Mouse (Mus musculus) midbrain, embryonic 13.5 days (tissue): ENCODE results near the gene Ncs1. TPM values are rescaled to one million over a fixed set of nuclear protein-coding genes. Genes with fewer than 3 reads are reported as not detected.

Experiments used
- ATAC-seq: fragments of 200-750 bp; cut with Nextera tagmentation; 2 replicates; pipeline ENCODE4 v1.8.0; 2017; ENCODE audit warnings: mild to moderate bottlenecking, moderate TSS enrichment, moderate library complexity
- H3K27ac ChIP-seq: fragments of 300-500 bp; sonication (generic); 2 replicates; pipeline ENCODE4 v1.5.1; 2015; ENCODE audit warnings: inconsistent platforms, mild to moderate bottlenecking, moderate library complexity
- H3K27me3 ChIP-seq: fragments of 300-500 bp; sonication (generic); 2 replicates; pipeline ENCODE4 v1.6.1; 2015; ENCODE audit warnings: mild to moderate bottlenecking, inconsistent platforms
- H3K36me3 ChIP-seq: fragments of 300-500 bp; sonication (generic); 2 replicates; pipeline ENCODE4 v1.6.1; 2015; ENCODE audit warnings: mild to moderate bottlenecking, inconsistent platforms
- H3K4me1 ChIP-seq: fragments of 300-500 bp; sonication (generic); replicated peaks from 2 replicates; pipeline ENCODE4 v1.6.1; 2015; ENCODE audit warnings: inconsistent platforms
- H3K4me2 ChIP-seq: fragments of 300-500 bp; sonication (generic); replicated peaks from 2 replicates; pipeline ENCODE4 v1.6.1; 2015; ENCODE audit warnings: moderate library complexity, mild to moderate bottlenecking, inconsistent platforms
- H3K4me3 ChIP-seq: fragments of 300-500 bp; sonication (generic); replicated peaks from 2 replicates; pipeline ENCODE4 v1.5.1; 2015; ENCODE audit warnings: mild to moderate bottlenecking, inconsistent platforms
- H3K9ac ChIP-seq: fragments of 300-500 bp; sonication (generic); replicated peaks from 2 replicates; pipeline ENCODE4 v1.6.1; 2015; ENCODE audit warnings: mild to moderate bottlenecking, inconsistent platforms
- H3K9me3 ChIP-seq: fragments of 300-500 bp; sonication (generic); 2 replicates; pipeline ENCODE4 v1.6.1; 2016; ENCODE audit warnings: mild to moderate bottlenecking, inconsistent platforms
- WGBS: fragments of 180-500 bp; shearing (Covaris S2); methylation state at CpG from one replicate; pipeline ENCODE4 v1.1.7; 2015; 5-methylcytosine and 5-hydroxymethylcytosine counted together
- polyA plus RNA-seq: library from polyadenylated mRNA; unstranded; fragments of >200 nt; fragmentation: Nextera tagmentation; extraction: Ambion mirVana; gene quantifications from 2 replicates; pipeline ENCODE4 v1.2.1, GENCODE M21; 2015

Ncs1 gene
- polyA plus RNA-seq, 1 experiment from 2014 or later, result 116 TPM

DNA sequence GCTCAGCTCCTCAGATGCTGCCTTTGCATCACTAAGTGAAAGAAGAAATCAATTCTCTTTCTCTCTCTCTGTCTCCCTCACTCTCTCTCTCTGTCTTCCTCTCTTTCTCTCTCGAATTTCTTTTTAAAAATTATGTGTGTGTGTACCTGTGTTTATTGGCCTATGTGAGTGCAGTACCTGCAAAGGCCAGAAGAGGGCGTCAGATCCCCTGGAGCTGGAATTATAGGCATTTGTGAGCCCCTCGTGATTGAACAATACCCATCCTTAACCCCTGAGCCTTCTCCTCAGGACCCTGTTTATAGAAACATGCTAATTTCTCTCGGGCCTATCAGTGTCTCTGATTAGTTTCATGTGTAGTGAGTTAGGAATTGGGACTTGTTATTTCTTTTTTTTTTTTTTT is 62.6 kb downstream of the Ncs1 start:
- Histone ChIP-seq H3K4me1 (no peaks in the 10 kb centered on the region), H3K27me3 (peaks cover 24% of the 10 kb centered on the region), H3K36me3 (no peaks in the 10 kb centered on the region), H3K4me3 (no peak overlapping the region), H3K9me3 (no peaks in the 10 kb centered on the region), H3K4me2 (no peak overlapping the region), H3K9ac (no peak overlapping the region), H3K27ac (no peak overlapping the region)
- ATAC-seq, result no peak
- 63% methylated on average over 4 of the region's 4 CpGs for WGBS

- 72% methylated on average over 15 of the region's 15 CpGs for WGBS
- Histone ChIP-seq H3K36me3 (no peaks in the 10 kb centered on the region), H3K4me3 (no peak overlapping the region), H3K9ac (no peak overlapping the region), H3K27ac (no peak overlapping the region), H3K4me2 (no peak overlapping the region), H3K4me1 (peaks cover 8% of the 10 kb centered on the region), H3K27me3 (peaks cover 37% of the 10 kb centered on the region), H3K9me3 (no peaks in the 10 kb centered on the region)
- ATAC-seq, result no peak
Measured at GRCm38 (mm10) chr2:31309549-31309948, 63.9 kb downstream of the Ncs1 start.

DNA sequence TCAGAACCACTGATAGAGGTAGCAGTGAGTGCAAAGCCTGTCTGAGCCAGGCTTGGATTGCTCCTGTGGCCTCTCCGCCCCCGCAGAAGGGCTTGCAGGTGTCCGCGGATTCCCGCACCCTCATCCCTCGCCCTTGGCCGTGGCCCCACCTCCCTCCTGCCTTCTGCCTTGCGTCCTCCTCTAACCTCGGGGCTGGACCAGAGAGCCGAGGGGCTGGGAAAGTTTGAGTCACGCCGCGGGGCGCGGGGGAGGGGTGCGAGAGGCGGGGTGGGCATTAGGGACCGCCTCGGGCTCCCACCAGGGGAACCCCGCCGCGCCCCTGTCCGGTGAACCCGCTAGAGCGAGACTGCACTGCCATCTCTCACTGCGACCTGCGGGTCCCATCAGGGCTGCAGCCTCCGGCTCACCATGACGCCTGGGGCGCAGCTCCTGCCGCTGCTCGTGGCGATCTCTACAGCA is 68.4 kb downstream of the Ncs1 start, which contains the start of gene Hmcn2:
TSS of gene Hmcn2 (plus strand) at position 409 of the 459 bp plus-strand sequence.
- WGBS, result 1% methylated on average over 30 of the region's 33 CpGs
- H3K9ac ChIP-seq, result no peak within 1 kb of the TSS
- no peaks in the 10 kb centered on the region for H3K9me3 ChIP-seq
- no peak for ATAC-seq
- H3K4me3 ChIP-seq, result peak within 1 kb of the TSS; percentile 23
- no peaks in the 10 kb centered on the region for H3K36me3 ChIP-seq
- no peak within 1 kb of the TSS for H3K27ac ChIP-seq
- peaks cover 8% of the 10 kb centered on the region for H3K4me1 ChIP-seq
- peak within 1 kb of the TSS; percentile 42 for H3K4me2 ChIP-seq
- H3K27me3 ChIP-seq, result peaks cover 71% of the 10 kb centered on the region

- Histone ChIP-seq H3K36me3 (no peaks in the 10 kb centered on the region), H3K27ac (no peak overlapping the region), H3K9ac (no peak overlapping the region), H3K4me2 (no peak overlapping the region), H3K9me3 (no peaks in the 10 kb centered on the region), H3K4me1 (peaks cover 8% of the 10 kb centered on the region), H3K27me3 (peaks cover 48% of the 10 kb centered on the region), H3K4me3 (no peak overlapping the region)
- WGBS, result 18% methylated on average over 2 of the region's 2 CpGs
- ATAC-seq, result no peak
Measured at GRCm38 (mm10) chr2:31318162-31318561, 72.5 kb downstream of the Ncs1 start.

DNA sequence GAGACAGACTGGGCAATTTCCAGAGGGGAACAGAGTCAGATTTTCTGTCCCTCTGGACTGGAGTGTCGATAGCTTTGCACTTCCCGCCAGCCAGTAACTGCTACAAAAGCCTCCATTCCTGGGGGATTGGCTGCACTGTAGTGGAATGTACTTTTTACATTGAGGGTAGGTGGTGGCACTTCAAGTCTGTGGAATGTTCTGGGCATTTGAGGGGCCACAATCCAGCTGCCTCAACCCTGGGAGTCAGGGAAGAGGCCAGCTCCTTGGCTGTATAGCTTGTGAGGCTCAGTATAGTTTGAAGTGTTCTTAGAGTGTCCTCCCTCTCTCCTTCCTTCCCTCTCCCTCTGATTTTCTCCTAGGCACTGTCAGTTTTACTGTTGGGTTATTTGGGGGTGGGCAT is 73.6 kb downstream of the Ncs1 start:
- Histone ChIP-seq H3K36me3 (no peaks in the 10 kb centered on the region), H3K4me2 (no peak overlapping the region), H3K27me3 (peaks cover 41% of the 10 kb centered on the region), H3K9me3 (no peaks in the 10 kb centered on the region), H3K4me3 (no peak overlapping the region), H3K9ac (no peak overlapping the region), H3K4me1 (peaks cover 4% of the 10 kb centered on the region; the same call in 1 of the 2 replicates), H3K27ac (no peak overlapping the region)
- whole genome bisulfite sequencing, result 74% methylated on average over 2 of the region's 2 CpGs
- no peak for ATAC-seq

DNA sequence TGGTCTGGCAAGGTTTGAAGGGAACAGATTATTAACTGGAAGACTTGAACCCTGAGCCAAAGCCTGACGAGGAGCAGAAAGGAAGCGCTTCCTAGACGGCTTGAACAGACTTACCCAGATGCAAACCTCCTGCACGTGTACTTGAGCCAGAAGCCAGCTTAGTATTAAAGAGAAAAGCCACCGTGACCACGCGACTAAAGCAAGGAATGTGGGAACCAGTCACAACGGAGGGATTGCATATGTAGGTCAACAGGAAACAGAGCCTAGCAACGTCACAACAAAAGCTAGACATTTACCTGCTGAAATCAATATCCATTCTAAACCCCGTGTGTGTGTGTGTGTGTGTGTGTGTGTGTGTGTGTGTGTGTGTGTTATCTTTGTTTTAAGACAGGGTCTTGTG is 81.6 kb downstream of the Ncs1 start:
- no peak overlapping the region for H3K27ac ChIP-seq
- no peak for ATAC-seq
- H3K4me2 ChIP-seq, result no peak overlapping the region
- H3K9ac ChIP-seq, result no peak overlapping the region
- no peak overlapping the region for H3K4me3 ChIP-seq
- H3K9me3 ChIP-seq, result no peaks in the 10 kb centered on the region
- 0 out of 2 replicates have a peak, but pooled peaks cover 3% of the 10 kb centered on the region for H3K4me1 ChIP-seq
- H3K36me3 ChIP-seq, result no peaks in the 10 kb centered on the region
- 0 out of 2 replicates have a peak, but pooled peaks cover 3% of the 10 kb centered on the region for H3K27me3 ChIP-seq
- 29% methylated on average over 10 of the region's 10 CpGs for WGBS

GRCm38 (mm10) chr2:31337706-31338330 is 92.2 kb downstream of the Ncs1 start:
- no peaks in the 10 kb centered on the region for H3K27me3 ChIP-seq
- H3K27ac ChIP-seq, result no peak overlapping the region
- H3K4me3 ChIP-seq, result no peak overlapping the region
- no peak overlapping the region for H3K9ac ChIP-seq
- 55% methylated on average over 12 of the region's 12 CpGs for WGBS
- H3K4me2 ChIP-seq, result no peak overlapping the region
- no peak for ATAC-seq
- H3K4me1 ChIP-seq, result 0 out of 2 replicates have a peak, but pooled peaks cover 4% of the 10 kb centered on the region
- H3K36me3 ChIP-seq, result no peaks in the 10 kb centered on the region
- H3K9me3 ChIP-seq, result no peaks in the 10 kb centered on the region

GRCm38 (mm10) chr2:31339826-31340225 is 94.2 kb downstream of the Ncs1 start:
- WGBS, result 81% methylated on average over 9 of the region's 9 CpGs
- Histone ChIP-seq H3K4me2 (no peak overlapping the region), H3K4me1 (0 out of 2 replicates have a peak, but pooled peaks cover 4% of the 10 kb centered on the region), H3K9ac (no peak overlapping the region), H3K4me3 (no peak overlapping the region), H3K27me3 (no peaks in the 10 kb centered on the region), H3K27ac (no peak overlapping the region), H3K36me3 (no peaks in the 10 kb centered on the region), H3K9me3 (no peaks in the 10 kb centered on the region)
- ATAC-seq, result no peak

- no peak overlapping the region for H3K27ac ChIP-seq
Measured at GRCm38 (mm10) chr2:31341726-31342535, 96.3 kb downstream of the Ncs1 start.

More at GRCm38 (mm10) chr2:31341726-31342535, 96.3 kb downstream of the Ncs1 start:
- Histone ChIP-seq H3K9me3 (no peaks in the 10 kb centered on the region), H3K4me3 (no peak overlapping the region), H3K4me1 (0 out of 2 replicates have a peak, but pooled peaks cover 4% of the 10 kb centered on the region), H3K9ac (no peak overlapping the region), H3K27me3 (no peaks in the 10 kb centered on the region), H3K4me2 (no peak overlapping the region), H3K36me3 (no peaks in the 10 kb centered on the region)
- WGBS, result 85% methylated on average over 8 of the region's 8 CpGs
- ATAC-seq, result no peak

Other genes with a start within 250 kb of the Ncs1 start
- 14.9 and 16.9 TPM in 2 replicates for gene Fnbp1, start 103.8 kb upstream of the Ncs1 start, polyA plus RNA-seq
- gene Gpr107, start 93.5 kb upstream of the Ncs1 start, polyA plus RNA-seq, result 37.5 and 40.0 TPM in 2 replicates
- 0.05 and 0.15 TPM in 2 replicates for gene Hmcn2, start 68.6 kb downstream of the Ncs1 start, polyA plus RNA-seq
- gene Ass1, start 224.4 kb downstream of the Ncs1 start, polyA plus RNA-seq, result 10.5 and 12.1 TPM in 2 replicates